Mouse (Mus musculus) hindbrain, embryonic 16.5 days (tissue): ENCODE results near the gene Pcsk6. TPM values are rescaled to one million over a fixed set of nuclear protein-coding genes. Genes with fewer than 3 reads are reported as not detected.

Experiments used
- ATAC-seq: fragments of 200-750 bp; cut with Nextera tagmentation; 2 replicates; pipeline ENCODE4 v1.8.0; 2017; ENCODE audit warnings: moderate TSS enrichment, moderate library complexity
- H3K27ac ChIP-seq: fragments of 300-500 bp; sonication (generic); 2 replicates; pipeline ENCODE4 v1.5.1; 2014; ENCODE audit warnings: low read depth, mild to moderate bottlenecking, control low read depth, low read length, moderate library complexity
- H3K27me3 ChIP-seq: fragments of 300-500 bp; sonication (generic); replicated peaks from 2 replicates; pipeline ENCODE4 v1.6.1; 2014; ENCODE audit warnings: low read length; ENCODE audit not compliant: control insufficient read depth, insufficient read depth
- H3K36me3 ChIP-seq: fragments of 300-500 bp; sonication (generic); 2 replicates; pipeline ENCODE4 v1.6.1; 2014; ENCODE audit warnings: mild to moderate bottlenecking, low read length, moderate library complexity, mixed read lengths; ENCODE audit not compliant: control insufficient read depth, insufficient read depth
- H3K4me1 ChIP-seq: fragments of 300-500 bp; sonication (generic); 2 replicates; pipeline ENCODE4 v1.6.1; 2014; ENCODE audit warnings: low read depth, low read length; ENCODE audit not compliant: control insufficient read depth, insufficient read depth
- H3K4me2 ChIP-seq: fragments of 300-500 bp; sonication (generic); 2 replicates; pipeline ENCODE4 v1.6.1; 2014; ENCODE audit warnings: mild to moderate bottlenecking, low read length, control low read depth, moderate library complexity
- H3K4me3 ChIP-seq: fragments of 300-500 bp; sonication (generic); 2 replicates; pipeline ENCODE4 v1.5.1; 2014; ENCODE audit warnings: mild to moderate bottlenecking, low read length, control low read depth, moderate library complexity
- H3K9ac ChIP-seq: fragments of 300-500 bp; sonication (generic); 2 replicates; pipeline ENCODE4 v1.6.1; 2014; ENCODE audit warnings: low read depth, mild to moderate bottlenecking, control low read depth, low read length, moderate library complexity
- H3K9me3 ChIP-seq: fragments of 300-500 bp; sonication (generic); 2 replicates; pipeline ENCODE4 v1.6.1; 2014; ENCODE audit warnings: mild to moderate bottlenecking, low read length, moderate library complexity; ENCODE audit not compliant: control insufficient read depth
- WGBS: fragments of 180-500 bp; shearing (Covaris S2); extraction: QIAGEN DNeasy Blood & Tissue Kit; methylation state at CpG from one replicate; pipeline ENCODE4 v1.1.7; 2014; 5-methylcytosine and 5-hydroxymethylcytosine counted together
- polyA plus RNA-seq: library from polyadenylated mRNA; unstranded; fragments of >200 nt; fragmentation: Nextera tagmentation; extraction: Ambion mirVana; gene quantifications from 2 replicates; pipeline ENCODE4 v1.2.1, GENCODE M21; 2015

The Pcsk6 gene
- polyA plus RNA-seq, 1 experiment from 2014 or later, result 1.4 TPM

GRCm38 (mm10) chr7:65862473-65863176, 1.1 kb downstream of the Pcsk6 start:
- Histone ChIP-seq H3K27me3 (peaks cover 31% of the 10 kb centered on the region), H3K36me3 (no peaks in the 10 kb centered on the region), H3K4me1 (peaks cover 4% of the 10 kb centered on the region; the same call in 1 of the 2 replicates), H3K9ac (peak overlapping the region; percentile 78), H3K4me3 (peak overlapping the region; percentile 72), H3K9me3 (no peaks in the 10 kb centered on the region), H3K27ac (no peak overlapping the region), H3K4me2 (peak overlapping the region; percentile 98)
- peak; percentile 31 for ATAC-seq
- 3% methylated on average over 43 of the region's 61 CpGs for WGBS

GRCm38 (mm10) chr7:65869173-65869572, 7.6 kb downstream of the Pcsk6 start:
- peaks cover 5% of the 10 kb centered on the region for H3K27me3 ChIP-seq
- 82% methylated on average over 16 of the region's 16 CpGs for WGBS
- no peak overlapping the region for H3K4me2 ChIP-seq
- H3K36me3 ChIP-seq, result no peaks in the 10 kb centered on the region
- H3K9ac ChIP-seq, result no peak overlapping the region
- H3K4me1 ChIP-seq, result peaks cover 6% of the 10 kb centered on the region
- no peaks in the 10 kb centered on the region for H3K9me3 ChIP-seq
- no peak overlapping the region for H3K4me3 ChIP-seq
- no peak for ATAC-seq
- H3K27ac ChIP-seq, result no peak overlapping the region

GRCm38 (mm10) chr7:65869794-65870193, 8.3 kb downstream of the Pcsk6 start:
- Histone ChIP-seq H3K36me3 (no peaks in the 10 kb centered on the region), H3K27me3 (no peaks in the 10 kb centered on the region; the same call in 1 of the 2 replicates), H3K4me2 (no peak overlapping the region), H3K4me1 (peaks cover 6% of the 10 kb centered on the region), H3K9me3 (no peaks in the 10 kb centered on the region), H3K27ac (no peak overlapping the region), H3K4me3 (no peak overlapping the region), H3K9ac (no peak overlapping the region)
- 86% methylated on average over 5 of the region's 5 CpGs for WGBS
- ATAC-seq, result no peak

- WGBS, result 81% methylated on average over 5 of the region's 5 CpGs
- H3K4me3 ChIP-seq, result no peak overlapping the region
- H3K36me3 ChIP-seq, result no peaks in the 10 kb centered on the region
Measured at GRCm38 (mm10) chr7:65870227-65870626, 8.7 kb downstream of the Pcsk6 start.

GRCm38 (mm10) chr7:65870928-65871580, 9.5 kb downstream of the Pcsk6 start:
- H3K4me3 ChIP-seq, result no peak overlapping the region
- 15% methylated on average over 10 of the region's 10 CpGs for WGBS
- peak overlapping the region; percentile 9; the same call in 1 of the 2 replicates for H3K27ac ChIP-seq
- H3K36me3 ChIP-seq, result no peaks in the 10 kb centered on the region
- H3K27me3 ChIP-seq, result no peaks in the 10 kb centered on the region
- peaks cover 6% of the 10 kb centered on the region for H3K4me1 ChIP-seq
- H3K4me2 ChIP-seq, result no peak overlapping the region
- no peaks in the 10 kb centered on the region for H3K9me3 ChIP-seq
- ATAC-seq, result peak; percentile 92
- H3K9ac ChIP-seq, result no peak overlapping the region

More at GRCm38 (mm10) chr7:65870227-65870626, 8.7 kb downstream of the Pcsk6 start:
- Histone ChIP-seq H3K4me1 (peaks cover 6% of the 10 kb centered on the region), H3K4me2 (no peak overlapping the region), H3K27ac (no peak overlapping the region), H3K9me3 (no peaks in the 10 kb centered on the region), H3K9ac (no peak overlapping the region), H3K27me3 (no peaks in the 10 kb centered on the region)
- ATAC-seq, result no peak

GRCm38 (mm10) chr7:65871851-65872250, 10.3 kb downstream of the Pcsk6 start:
- H3K27ac ChIP-seq, result no peak overlapping the region

GRCm38 (mm10) chr7:65873176-65873845, 11.8 kb downstream of the Pcsk6 start:
- Histone ChIP-seq H3K27me3 (no peaks in the 10 kb centered on the region), H3K4me2 (no peak overlapping the region), H3K4me3 (no peak overlapping the region), H3K36me3 (no peaks in the 10 kb centered on the region), H3K4me1 (peaks cover 6% of the 10 kb centered on the region), H3K27ac (no peak overlapping the region), H3K9ac (no peak overlapping the region), H3K9me3 (no peaks in the 10 kb centered on the region)
- WGBS, result 88% methylated on average over 6 of the region's 6 CpGs
- ATAC-seq, result no peak

More at GRCm38 (mm10) chr7:65871851-65872250, 10.3 kb downstream of the Pcsk6 start:
- H3K9me3 ChIP-seq, result no peaks in the 10 kb centered on the region
- H3K36me3 ChIP-seq, result no peaks in the 10 kb centered on the region
- WGBS, result 61% methylated on average over 2 of the region's 2 CpGs
- H3K4me3 ChIP-seq, result no peak overlapping the region
- no peak overlapping the region for H3K9ac ChIP-seq
- no peak overlapping the region for H3K4me2 ChIP-seq
- peaks cover 6% of the 10 kb centered on the region for H3K4me1 ChIP-seq
- ATAC-seq, result no peak
- no peaks in the 10 kb centered on the region for H3K27me3 ChIP-seq

GRCm38 (mm10) chr7:65873902-65874301, 12.4 kb downstream of the Pcsk6 start:
- no peak overlapping the region for H3K9ac ChIP-seq

GRCm38 (mm10) chr7:65876596-65876995, 15.1 kb downstream of the Pcsk6 start:
- Histone ChIP-seq H3K27ac (no peak overlapping the region), H3K4me3 (no peak overlapping the region), H3K9me3 (no peaks in the 10 kb centered on the region), H3K36me3 (no peaks in the 10 kb centered on the region), H3K9ac (no peak overlapping the region), H3K4me1 (peaks cover 6% of the 10 kb centered on the region), H3K4me2 (no peak overlapping the region), H3K27me3 (no peaks in the 10 kb centered on the region)
- no peak for ATAC-seq
- WGBS, result 76% methylated on average over 3 of the region's 3 CpGs

More at GRCm38 (mm10) chr7:65873902-65874301, 12.4 kb downstream of the Pcsk6 start:
- H3K4me1 ChIP-seq, result peaks cover 6% of the 10 kb centered on the region
- no peaks in the 10 kb centered on the region for H3K36me3 ChIP-seq
- no peak overlapping the region for H3K4me3 ChIP-seq
- H3K9me3 ChIP-seq, result no peaks in the 10 kb centered on the region
- H3K27ac ChIP-seq, result no peak overlapping the region
- ATAC-seq, result no peak
- 85% methylated on average over 2 of the region's 2 CpGs for WGBS
- H3K4me2 ChIP-seq, result no peak overlapping the region
- H3K27me3 ChIP-seq, result no peaks in the 10 kb centered on the region
